Mouse (Mus musculus) heart, postnatal 0 days (tissue): Measurements from ENCODE around the gene Clnk.

Experiments
- CTCF ChIP-seq: IDR thresholded peaks from 2 replicates; pipeline ENCODE4 v1.5.1; 2016; ENCODE audit warnings: antibody characterized with exemption, control low read depth, low read depth
- EP300 ChIP-seq: IDR thresholded peaks from 2 replicates; pipeline ENCODE4 v1.6.1; 2016; ENCODE audit warnings: antibody characterized with exemption, low read depth

DNA sequence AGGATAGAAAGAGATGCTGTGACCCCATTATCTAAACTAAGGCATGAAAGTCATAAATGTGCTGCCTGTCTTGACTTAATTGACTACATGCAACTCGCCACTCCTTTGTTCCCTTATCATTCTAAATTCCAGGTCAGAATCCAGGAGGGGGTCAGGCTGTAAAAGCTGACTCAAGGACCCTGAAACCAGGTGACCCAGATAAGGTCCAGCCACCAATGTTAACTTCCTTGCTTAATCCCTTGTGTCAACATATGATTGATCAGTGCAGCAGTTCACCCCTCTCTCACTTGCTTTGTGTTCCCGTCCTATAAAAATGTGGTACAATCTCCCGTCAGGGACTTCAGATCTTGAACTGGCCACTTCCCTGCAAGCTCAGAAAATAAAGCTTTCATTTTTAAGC, 31.1 kb downstream of the Clnk start:
- TF ChIP-seq EP300 (no peak), CTCF (no peak)
